Mouse (Mus musculus) cerebellum, postnatal 14 days (tissue): ENCODE data around the gene Vwa1.

Experiments used
- DNase-seq, 2 experiments: peaks; one replicate each; pipeline ENCODE4 v3.0.0; 2021; ENCODE audit warnings: mixed read lengths in 2 of 2

Vwa1 gene

DNA sequence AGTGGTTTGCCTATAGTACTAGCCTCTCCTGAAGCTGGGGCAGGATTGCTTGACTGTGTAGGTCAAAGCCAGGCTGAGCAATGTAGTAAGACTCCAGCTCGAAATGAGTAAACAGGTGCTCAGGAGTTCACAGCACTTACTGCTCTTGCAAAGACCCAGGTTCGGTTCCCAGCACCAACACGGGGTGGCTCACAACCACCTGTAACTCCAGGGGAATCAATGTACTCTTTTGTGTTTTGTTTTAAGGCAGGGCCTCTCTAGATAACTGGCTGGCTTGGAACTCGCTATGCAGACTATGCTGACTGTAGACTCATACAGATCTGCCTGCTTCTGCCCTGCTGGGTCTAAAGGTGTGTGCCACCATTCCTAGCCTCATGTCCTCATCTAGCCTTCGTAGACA is 31.8 kb downstream of the Vwa1 start:
- DNase-seq: no peak

DNA sequence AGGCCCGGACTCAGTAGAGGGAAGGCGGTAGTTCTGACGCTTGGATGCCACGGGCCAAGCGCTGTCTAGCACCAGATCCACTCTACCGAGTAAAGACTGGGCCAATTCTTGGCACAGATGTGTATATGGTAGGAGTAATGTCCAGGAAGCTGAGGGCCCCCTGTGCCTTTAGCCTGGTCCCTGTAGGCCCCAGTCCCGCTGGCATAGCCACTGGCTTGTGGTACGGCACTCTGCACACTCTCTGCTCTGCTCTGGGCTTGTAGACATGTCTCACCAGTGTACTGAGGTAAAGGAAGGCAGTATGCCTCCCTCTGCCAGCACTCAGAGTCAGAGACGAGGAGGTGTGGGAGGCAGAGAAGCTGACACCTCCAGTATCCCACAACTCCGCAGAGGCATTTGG is 33.8 kb downstream of the Vwa1 start:
- DNase-seq: peak in 1 of 2 experiments; percentile 38

DNA sequence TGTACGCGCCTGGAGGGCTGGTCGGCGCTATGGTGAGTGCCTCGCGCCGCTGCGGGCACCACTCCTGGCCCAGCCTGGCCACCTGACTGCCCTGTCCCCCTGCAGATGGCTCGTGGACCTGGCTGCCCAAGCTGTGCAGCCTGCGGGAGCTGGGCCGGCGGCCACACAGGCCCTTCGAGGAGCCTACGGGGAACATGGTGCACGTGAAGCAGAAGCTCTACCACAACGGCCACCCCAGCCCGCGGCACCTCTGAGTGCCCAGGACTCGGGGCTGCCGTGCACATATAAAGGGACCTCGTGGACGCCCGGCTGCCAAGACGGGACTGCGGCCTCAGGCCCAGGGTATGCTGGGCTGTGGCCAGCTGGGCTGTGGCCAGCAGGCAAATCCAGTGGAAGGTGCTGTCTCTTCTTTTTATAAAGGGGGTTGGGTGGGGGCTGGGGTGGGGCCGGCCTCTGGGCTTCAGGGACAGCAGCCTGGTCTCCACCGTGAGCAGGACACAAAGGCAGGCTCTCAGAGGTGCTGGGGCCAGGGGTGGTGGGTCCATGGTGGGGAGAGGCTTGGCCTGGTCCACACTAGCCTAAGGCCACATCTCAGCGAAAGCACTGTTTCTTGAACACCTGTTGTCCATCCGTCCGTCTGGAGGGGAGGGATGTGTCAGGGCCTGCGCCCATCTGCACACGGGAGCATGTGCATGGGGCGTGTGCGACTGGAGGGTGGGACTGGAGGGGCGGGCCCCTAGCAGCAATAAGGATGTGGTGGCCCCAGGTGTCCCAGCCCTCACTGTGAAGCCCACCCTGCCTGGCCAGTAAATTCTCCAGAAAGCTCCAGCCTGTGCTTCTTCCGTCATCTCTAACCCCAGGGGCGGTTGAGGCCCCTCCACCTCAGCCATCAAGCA is 34.5 kb downstream of the Vwa1 start:
- peak; percentile 80 to 83 for DNase-seq

DNA sequence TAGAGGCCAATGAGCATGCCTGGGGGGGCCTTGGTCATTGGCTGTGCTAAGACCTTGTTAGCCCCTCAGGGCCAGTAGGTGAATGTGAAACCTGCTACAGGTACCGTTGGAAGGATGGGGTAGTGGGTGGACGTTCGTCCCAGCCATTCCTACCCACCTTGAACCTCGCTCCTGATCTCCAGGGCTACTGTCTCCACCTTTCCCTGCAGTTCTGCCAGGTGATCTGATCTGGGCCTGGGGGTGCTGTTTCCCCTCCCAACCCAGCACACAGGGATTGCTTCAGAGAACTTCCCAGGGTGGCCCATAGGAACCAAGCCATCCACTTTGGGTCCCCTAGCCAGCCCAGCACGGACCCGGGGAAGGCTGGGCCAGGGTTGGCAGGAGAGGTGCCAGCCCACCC is 35.3 kb downstream of the Vwa1 start:
- peak in 1 of 2 experiments; percentile 56 for DNase-seq

DNA sequence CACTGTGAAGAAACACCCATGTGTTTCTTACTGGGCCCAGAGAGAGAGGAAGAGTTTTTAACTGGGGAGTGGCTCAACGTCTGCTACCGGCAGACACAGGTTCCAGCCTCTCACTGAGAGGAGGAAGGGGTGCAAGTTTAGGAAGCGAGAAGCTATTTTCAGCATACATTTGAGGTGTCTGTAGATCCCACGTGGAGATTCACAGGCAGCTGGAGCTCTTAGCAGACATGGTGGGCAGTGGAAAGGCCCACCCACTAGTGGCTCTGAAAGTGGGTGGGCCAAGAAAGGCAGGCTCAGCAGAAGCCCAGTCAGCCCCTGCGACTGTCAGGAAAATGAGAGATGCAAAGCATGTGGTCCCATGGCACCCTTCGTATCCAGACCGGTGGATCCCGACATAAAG is 36.2 kb downstream of the Vwa1 start:
- no peak for DNase-seq

DNA sequence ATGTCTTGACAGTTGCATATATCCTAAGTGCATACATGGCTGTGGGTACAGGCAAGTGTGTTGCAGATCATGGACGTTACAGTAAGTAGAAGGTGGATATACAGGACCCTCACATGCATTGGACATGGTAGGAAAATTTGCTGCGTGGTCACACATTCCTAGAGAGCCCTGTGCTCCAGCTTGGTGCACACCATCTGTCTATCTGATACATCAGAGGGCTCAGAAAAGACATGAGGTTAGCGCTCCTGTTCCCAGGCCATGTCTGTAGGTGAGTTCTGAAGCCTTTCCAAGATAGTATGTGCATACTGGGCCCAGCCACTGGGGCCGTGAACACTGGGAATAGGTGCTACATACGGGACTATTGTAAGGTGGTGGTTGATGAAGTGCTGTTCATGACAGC is 38.1 kb downstream of the Vwa1 start:
- DNase-seq: peak; percentile 32 to 45

DNA sequence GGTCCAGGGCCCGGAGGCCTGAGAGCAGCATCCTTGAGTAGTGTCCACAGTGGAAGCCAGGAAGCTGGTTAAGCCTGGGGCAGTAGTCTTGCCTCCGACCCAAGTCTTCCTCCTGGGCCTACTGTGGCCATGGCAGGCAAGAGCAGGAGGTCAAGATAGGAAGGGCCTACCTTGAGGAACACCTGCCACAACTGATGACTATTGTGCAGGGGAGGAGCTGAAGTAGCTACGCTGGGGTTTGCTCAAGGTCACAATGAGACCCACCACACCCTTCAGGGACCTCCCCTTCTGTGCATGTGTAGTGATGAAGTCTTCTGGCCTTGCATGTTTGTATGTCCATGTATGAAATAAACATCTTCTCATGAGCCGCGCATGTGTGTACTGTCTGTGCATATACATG is 38.7 kb downstream of the Vwa1 start:
- no peak for DNase-seq

DNA sequence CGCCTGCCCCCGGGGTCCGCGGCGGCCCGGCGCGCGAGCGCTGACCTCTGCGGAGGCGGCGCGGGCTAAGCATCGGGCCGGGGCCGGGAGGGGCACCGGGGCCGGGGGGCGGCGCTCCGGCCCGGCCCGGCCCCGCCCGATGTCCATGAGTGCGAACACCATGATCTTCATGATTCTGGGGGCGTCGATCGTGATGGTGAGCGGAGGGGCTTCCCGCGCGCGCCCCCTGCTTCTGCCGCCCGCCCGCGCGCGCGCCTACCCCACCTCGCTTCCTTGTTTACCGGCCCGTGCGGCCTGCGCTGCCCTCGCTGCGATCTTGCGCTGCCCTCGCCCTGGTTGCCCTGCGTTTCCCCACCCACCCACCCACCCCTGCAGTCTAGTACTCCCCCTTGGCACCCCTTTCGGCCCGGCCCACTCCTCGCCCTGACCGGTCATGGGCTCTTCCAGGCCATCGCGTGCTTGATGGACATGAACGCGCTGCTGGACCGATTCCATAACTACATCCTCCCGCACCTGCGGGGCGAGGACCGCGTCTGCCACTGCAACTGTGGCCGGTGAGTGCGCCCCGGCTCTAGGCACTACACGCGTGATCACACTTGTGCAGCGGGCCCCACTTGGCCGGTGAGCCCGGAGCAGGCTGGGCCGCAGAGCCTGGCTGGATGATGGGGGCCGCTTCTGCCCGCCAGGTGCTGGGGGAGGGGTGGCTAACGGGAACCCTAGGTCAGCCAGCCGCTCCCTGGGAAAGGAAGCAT is 39.4 kb downstream of the Vwa1 start:
- DNase-seq: peak; percentile 94 to 96

DNA sequence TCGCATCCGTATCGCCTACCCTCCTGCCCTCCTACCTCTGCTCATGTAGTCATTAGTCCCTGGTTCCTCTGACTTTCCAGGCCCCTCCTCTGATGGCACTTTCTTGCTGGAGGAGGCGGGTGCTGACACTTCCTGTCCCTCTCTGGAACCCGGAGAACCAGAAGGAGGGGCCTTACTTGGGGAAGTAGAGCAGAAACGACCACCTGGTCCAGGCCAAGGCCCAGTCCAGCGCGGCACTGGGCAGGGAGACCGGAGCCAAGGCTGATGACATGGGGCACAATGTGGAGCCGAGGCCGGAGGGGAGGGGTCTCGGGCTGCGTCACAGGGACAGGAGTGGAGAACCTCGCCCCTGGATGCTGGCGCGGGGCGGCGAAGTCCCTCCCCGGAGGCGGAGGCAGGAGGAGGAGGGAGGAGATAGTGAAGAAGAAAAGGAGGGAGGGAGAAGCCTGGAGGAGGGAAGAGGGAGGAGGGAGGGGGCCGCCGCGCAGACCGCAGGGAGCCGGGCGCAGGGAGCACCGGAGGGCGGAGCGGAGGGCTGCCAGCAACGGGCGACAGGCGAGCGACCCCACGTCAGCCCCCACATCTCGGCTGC is 40.1 kb downstream of the Vwa1 start, which contains the start of gene Tmem240:
Gene Tmem240, plus strand, starts transcription at position 451 of the 592 bp plus-strand sequence.
- DNase-seq: peak; percentile 99

DNA sequence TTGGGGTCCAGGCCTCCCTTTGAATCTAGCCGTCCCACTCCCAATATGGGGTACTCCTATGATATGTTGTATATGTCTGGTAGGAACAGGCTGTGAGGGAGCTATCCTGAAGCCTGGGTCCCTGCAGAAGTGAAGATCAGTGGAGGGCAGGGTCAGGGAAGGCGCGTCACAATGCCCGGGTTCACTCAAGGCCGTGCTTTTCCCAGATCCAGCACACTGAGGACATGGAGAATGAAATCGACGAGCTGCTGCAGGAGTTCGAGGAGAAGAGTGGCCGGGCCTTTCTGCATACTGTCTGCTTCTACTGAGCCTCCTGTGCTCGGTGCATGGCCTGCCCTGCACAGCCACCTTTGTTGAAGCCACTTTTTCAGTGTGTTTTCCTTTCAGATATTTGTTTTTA is 41.2 kb downstream of the Vwa1 start:
- peak in 1 of 2 experiments; percentile 35 for DNase-seq

DNA sequence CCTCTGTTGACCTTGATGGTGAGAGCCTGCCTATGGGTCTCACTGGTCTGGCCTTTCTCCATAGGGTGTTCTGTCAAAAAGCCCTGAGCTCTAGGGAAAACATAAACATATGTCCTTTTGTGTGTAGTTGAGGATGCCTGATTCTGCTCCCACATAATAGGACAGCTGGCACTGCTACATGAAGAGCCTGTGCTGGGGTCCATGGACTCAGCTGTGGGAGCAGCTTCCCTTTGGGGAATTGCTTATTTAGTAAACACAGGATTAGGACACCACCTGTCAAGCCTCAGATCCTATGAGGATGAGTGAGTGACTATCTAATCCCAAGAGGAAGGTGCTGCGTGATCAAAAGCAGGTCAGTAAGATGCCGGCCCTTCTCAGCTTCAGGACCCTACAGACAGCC is 46.5 kb downstream of the Vwa1 start:
- no peak for DNase-seq

DNA sequence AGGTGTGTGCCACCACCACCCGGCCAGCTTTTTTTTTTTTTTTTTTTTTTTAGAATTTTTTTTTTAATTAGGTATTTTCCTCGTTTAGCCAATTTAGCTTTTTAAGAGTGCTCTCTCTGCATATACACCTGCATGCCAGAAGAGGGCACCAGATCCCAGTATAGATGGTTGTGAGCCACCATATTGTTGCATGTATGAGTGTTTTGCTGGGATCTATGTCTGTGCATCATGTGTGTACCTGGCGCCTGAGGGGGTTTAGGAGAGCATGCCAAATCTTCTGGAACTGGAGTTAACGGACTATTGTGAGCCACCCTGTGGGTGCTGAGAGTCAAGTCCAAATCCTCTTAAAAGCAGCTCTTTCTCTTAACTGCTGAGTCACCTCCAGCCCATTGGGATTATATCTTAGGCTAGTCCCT is 52.8 kb downstream of the Vwa1 start:
- peak; percentile 59 to 69 for DNase-seq
